Mouse (Mus musculus) kidney, adult 2 months (tissue): ENCODE results near the gene Bmpr1b. TPM values are rescaled to one million over a fixed set of nuclear protein-coding genes. Genes with fewer than 3 reads are reported as not detected.
A peak's percentile ranks its signal among the peaks of the same experiment; 100 is the strongest.

Experiments used
- DNase-seq: peaks from one replicate; pipeline ENCODE4 v3.0.0; 2021
- H3K27ac ChIP-seq: fragments of 200-500 bp; 2 replicates; pipeline ENCODE4 v1.5.1; 2012; ENCODE audit warnings: low read depth, low read length, control low read depth, inconsistent platforms; ENCODE audit not compliant: insufficient read depth
- H3K27me3 ChIP-seq: fragments of 200-500 bp; replicated peaks from 2 replicates; pipeline ENCODE4 v1.6.1; 2012; ENCODE audit warnings: mild to moderate bottlenecking, moderate library complexity, low read length, inconsistent platforms; ENCODE audit not compliant: control insufficient read depth, insufficient read depth
- H3K36me3 ChIP-seq: fragments of 200-500 bp; 2 replicates; pipeline ENCODE4 v1.6.1; 2012; ENCODE audit warnings: mild to moderate bottlenecking, moderate library complexity, low read length, inconsistent platforms; ENCODE audit not compliant: control insufficient read depth, insufficient read depth
- H3K4me1 ChIP-seq: fragments of 200-500 bp; 2 replicates; pipeline ENCODE4 v1.6.1; 2011; ENCODE audit warnings: low read length; ENCODE audit not compliant: control insufficient read depth, insufficient read depth
- H3K4me3 ChIP-seq: fragments of 200-500 bp; 2 replicates; pipeline ENCODE4 v1.5.1; 2011; ENCODE audit warnings: mild to moderate bottlenecking, low read depth, low read length, control low read depth; ENCODE audit not compliant: insufficient read depth
- CTCF ChIP-seq: fragments of 200-500 bp; conservative IDR thresholded peaks from 2 replicates; pipeline ENCODE4 v1.5.1; 2011; ENCODE audit warnings: low read depth, mild to moderate bottlenecking, control low read depth, low read length, moderate library complexity, mixed read lengths; ENCODE audit not compliant: insufficient read depth, insufficient read length
- POLR2A ChIP-seq: fragments of 200-500 bp; IDR thresholded peaks from one replicate; pipeline ENCODE4 v1.6.1; 2011; ENCODE audit warnings: low read depth, low read length, control low read depth
- WGBS: fragments of 180-500 bp; shearing (Covaris S2); methylation state at CpG from one replicate; pipeline ENCODE4 v1.1.7; 2018; 5-methylcytosine and 5-hydroxymethylcytosine counted together
- polyA plus RNA-seq: library from polyadenylated mRNA; depleted of rRNA; stranded (reverse); fragments of >200 nt; gene quantifications from 2 replicates; pipeline ENCODE4 v1.2.3, GENCODE M21; 2012

The Bmpr1b gene
- polyA plus RNA-seq, 1 experiment: 2.0 TPM

DNA sequence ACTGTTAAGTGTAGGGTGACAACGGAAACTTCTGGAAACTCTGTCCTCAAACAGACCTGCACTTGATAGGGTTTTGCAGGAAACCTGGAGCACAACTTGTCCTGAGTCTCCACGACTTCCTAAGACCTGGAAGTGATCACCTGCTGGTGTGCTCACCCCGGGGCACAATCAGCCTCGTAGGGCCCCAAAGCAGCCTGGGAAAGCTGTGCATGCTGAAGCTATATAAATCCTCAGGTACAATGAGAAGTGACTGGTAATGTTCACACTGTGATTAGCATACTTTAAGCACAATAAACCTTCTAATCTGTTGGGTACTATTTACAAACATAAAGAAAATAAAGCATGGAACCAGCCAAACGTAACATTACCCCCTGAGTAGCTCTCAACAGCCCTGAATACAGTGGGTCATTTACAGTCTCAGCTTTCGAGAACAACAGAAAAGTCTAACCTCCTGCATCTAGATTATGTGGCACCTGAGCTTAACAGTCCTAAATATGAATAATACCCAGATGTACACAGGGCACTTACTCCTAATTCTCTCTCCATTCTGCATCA, 54.4 kb downstream of the Bmpr1b start:
- Histone ChIP-seq H3K36me3 (no peaks in the 10 kb centered on the region), H3K4me3 (no peak overlapping the region), H3K27ac (no peak overlapping the region), H3K27me3 (no peaks in the 10 kb centered on the region), H3K4me1 (no peaks in the 10 kb centered on the region; the same call in 1 of the 2 replicates)
- DNase-seq: no peak
- no peak for TF ChIP-seq POLR2A
- TF ChIP-seq CTCF: no peak
- WGBS: 46% methylated on average over 6 of the region's 6 CpGs

DNA sequence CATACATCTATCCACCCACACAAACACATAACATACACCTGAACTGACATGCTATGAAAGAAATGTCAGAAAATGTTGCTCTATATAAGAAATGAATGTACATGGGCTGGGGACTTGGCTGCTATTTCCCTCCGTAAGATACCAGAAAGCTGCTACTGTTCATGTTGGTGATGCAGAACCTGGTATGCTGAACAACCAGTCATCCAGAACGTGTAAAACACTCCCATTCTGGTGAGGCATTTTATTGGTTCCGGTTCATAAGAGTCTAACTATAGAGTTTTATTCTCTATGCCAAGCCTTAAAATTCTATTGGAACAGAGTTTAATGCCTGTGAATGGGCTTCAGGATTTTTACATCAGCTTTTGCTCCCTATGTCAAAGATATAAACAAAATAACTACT, 55.0 kb downstream of the Bmpr1b start:
- Histone ChIP-seq H3K27ac (no peak overlapping the region), H3K4me1 (no peaks in the 10 kb centered on the region; the same call in 1 of the 2 replicates), H3K27me3 (no peaks in the 10 kb centered on the region), H3K4me3 (no peak overlapping the region), H3K36me3 (no peaks in the 10 kb centered on the region)
- TF ChIP-seq CTCF (no peak), POLR2A (no peak)
- DNase-seq: peak; percentile 35
- WGBS: 35% methylated on average over 3 of the region's 3 CpGs

DNA sequence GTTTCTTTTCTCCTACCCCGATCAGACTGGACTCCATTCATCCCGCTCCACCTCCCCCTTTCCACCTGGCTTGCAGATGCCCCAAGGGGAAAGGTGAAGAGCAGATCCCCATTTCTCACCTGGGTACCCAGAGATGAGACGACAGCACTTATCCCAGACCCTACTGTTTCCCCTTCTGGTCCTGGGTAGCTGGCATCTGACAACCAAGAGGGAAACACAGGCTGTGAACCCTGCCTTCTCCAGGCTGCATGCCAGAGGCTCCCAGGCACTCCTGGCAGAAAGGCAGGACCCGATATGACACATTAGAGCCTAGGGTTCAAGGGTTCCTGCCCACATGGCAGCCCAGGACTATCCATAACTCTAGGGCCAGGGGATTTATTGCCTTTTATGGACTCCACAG, 56.0 kb downstream of the Bmpr1b start:
- WGBS: 75% methylated on average over 4 of the region's 4 CpGs
- DNase-seq: peak; percentile 26
- Histone ChIP-seq H3K36me3 (no peaks in the 10 kb centered on the region), H3K4me1 (no peaks in the 10 kb centered on the region; the same call in 1 of the 2 replicates), H3K4me3 (no peak overlapping the region), H3K27me3 (no peaks in the 10 kb centered on the region), H3K27ac (no peak overlapping the region)
- TF ChIP-seq CTCF: no peak
- no peak for TF ChIP-seq POLR2A

DNA sequence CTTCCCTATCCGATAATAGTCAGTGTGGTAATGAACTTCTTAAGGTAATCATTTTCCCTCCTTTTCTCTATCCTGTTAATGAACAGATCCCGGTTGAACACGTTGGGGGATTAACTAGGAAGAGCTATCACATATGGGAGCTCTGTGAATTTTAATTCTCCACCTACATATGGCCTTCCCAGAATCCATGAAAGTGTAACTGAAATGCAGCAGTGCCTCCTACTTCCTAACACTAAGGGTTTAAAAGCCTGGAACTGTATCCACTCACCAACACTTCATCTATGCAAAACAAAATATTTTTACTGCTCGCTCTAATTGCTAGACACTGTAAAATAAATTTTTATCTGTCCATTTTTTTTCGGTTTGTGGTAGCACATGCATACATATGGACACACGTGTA, 63.0 kb downstream of the Bmpr1b start:
- no peaks in the 10 kb centered on the region for H3K4me1 ChIP-seq
- H3K36me3 ChIP-seq: no peaks in the 10 kb centered on the region
- TF ChIP-seq CTCF (no peak), POLR2A (no peak)

DNA sequence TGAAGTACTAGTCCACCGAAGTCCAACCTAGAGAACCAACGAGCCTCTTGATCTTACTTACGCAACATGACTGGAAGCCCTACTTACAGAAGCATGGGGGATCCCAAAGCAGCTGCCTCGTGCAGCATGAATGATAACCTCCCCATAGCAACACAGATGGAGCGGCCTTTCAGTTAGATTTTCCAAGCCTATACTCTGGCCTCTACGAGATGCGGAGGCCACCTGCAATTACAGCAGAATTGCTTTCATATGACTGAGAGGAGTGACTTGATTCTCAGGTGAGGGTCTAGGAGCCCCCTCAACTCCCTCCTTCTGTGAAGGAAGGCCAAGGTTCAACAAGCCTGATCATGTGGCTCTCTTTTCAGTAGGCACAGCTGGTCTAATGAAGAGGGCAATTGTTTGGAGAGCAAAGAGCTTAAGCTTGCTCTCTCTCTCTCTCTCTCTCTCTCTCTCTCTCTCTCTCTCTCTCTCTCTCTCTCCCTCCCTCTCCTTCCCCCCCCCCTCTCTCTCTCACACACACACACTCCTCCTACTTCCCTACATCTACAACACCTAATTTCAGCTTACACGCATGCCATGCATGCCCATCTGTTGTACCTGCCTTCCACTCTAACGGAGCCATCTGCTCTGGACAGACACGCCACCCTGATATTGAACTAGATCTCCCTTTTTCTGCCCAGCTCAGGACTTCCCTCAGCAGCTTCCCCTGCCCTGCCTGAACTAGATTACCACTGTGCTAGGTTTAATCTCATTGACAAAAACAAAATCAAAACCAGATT, 65.0 kb downstream of the Bmpr1b start:
- Histone ChIP-seq H3K27ac (no peak overlapping the region), H3K4me1 (no peaks in the 10 kb centered on the region), H3K27me3 (no peaks in the 10 kb centered on the region), H3K4me3 (no peak overlapping the region), H3K36me3 (no peaks in the 10 kb centered on the region)
- TF ChIP-seq POLR2A: no peak
- TF ChIP-seq CTCF: no peak
- WGBS: 93% methylated on average over 10 of the region's 10 CpGs
- DNase-seq: no peak

More for the DNA sequence above, 63.0 kb downstream of the Bmpr1b start:
- no peak for DNase-seq
- no peak overlapping the region for H3K4me3 ChIP-seq
- WGBS: 76% methylated on average over 6 of the region's 6 CpGs
- H3K27ac ChIP-seq: no peak overlapping the region
- H3K27me3 ChIP-seq: no peaks in the 10 kb centered on the region

DNA sequence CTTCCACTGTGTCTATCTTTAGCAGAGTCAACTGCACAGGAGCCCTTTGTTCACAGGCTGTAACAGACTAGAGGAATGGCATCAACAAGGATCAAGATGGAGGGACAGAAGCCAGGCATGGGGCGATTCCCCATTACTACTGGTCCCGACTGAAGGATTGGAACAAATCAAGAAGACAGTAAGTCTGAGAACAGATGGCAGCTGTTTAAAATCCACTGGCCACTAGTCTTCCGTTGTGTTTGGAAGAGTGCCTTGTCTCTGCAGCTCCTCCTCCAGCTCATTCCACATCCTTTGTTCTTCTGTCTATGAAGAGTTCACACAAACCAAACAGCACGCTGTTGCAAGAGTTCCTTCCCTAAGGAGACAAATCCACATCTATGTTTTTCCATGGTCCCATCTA, 65.6 kb downstream of the Bmpr1b start:
- no peaks in the 10 kb centered on the region for H3K27me3 ChIP-seq
- DNase-seq: no peak
- no peak overlapping the region for H3K27ac ChIP-seq
- no peak overlapping the region for H3K4me3 ChIP-seq
- H3K36me3 ChIP-seq: no peaks in the 10 kb centered on the region
- 79% methylated on average over 4 of the region's 4 CpGs for WGBS
- TF ChIP-seq POLR2A (no peak), CTCF (no peak)
- no peaks in the 10 kb centered on the region for H3K4me1 ChIP-seq

DNA sequence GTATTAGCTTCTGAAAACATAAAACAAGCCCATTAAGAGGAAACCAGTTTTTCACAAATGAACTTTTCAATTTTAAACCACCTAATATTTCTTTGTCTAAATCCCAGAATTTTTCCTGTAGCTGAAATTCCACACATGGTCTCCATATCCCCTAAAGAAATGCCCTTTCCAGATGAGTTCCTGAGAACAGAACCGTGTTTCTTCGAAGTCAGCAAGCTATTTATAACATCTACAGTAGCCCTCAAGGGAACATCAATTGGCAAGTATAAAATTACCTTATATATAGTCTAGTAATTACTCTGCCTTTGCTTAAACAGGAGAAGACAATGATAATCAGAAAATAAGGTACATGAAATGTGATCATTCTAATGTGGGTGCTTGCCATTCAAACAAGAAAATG, 70.1 kb downstream of the Bmpr1b start:
- H3K4me1 ChIP-seq: no peaks in the 10 kb centered on the region
- no peaks in the 10 kb centered on the region for H3K27me3 ChIP-seq
- no peak for DNase-seq
- 27% methylated on average over 2 of the region's 2 CpGs for WGBS
- no peak overlapping the region for H3K4me3 ChIP-seq
- no peak for TF ChIP-seq POLR2A
- no peak for TF ChIP-seq CTCF
- H3K27ac ChIP-seq: no peak overlapping the region
- H3K36me3 ChIP-seq: no peaks in the 10 kb centered on the region
